Mouse (Mus musculus) lung, adult 2 months (tissue): ENCODE measurements around the gene Pcdh7. TPM values are rescaled to one million over a fixed set of nuclear protein-coding genes. Genes with fewer than 3 reads are reported as not detected.

Experiments used
- DNase-seq: peaks from one replicate; pipeline ENCODE4 v3.0.0; 2022
- H3K4me1 ChIP-seq: fragments of 200-500 bp; 2 replicates; pipeline ENCODE4 v1.6.1; 2011; ENCODE audit warnings: low read length; ENCODE audit not compliant: control insufficient read depth, insufficient read depth
- H3K4me3 ChIP-seq: fragments of 200-500 bp; replicated peaks from 2 replicates; pipeline ENCODE3; 2011; ENCODE audit warnings: low read depth, mild to moderate bottlenecking, control low read depth, low read length; ENCODE audit errors: extremely low read depth
- CTCF ChIP-seq: fragments of 200-500 bp; IDR thresholded peaks from 2 replicates; pipeline ENCODE4 v1.5.1; 2011; ENCODE audit warnings: mild to moderate bottlenecking, low read length, control low read depth; ENCODE audit not compliant: insufficient read depth
- POLR2A ChIP-seq: fragments of 200-500 bp; IDR thresholded peaks from 2 replicates; pipeline ENCODE4 v1.6.1; 2011; ENCODE audit warnings: low read depth, mild to moderate bottlenecking, control low read depth, low read length, borderline replicate concordance; ENCODE audit errors: extremely low read depth
- WGBS: fragments of 180-500 bp; shearing (Covaris S2); methylation state at CpG from one replicate; pipeline ENCODE4 v1.1.7; 2018; 5-methylcytosine and 5-hydroxymethylcytosine counted together
- polyA plus RNA-seq: library from polyadenylated mRNA; depleted of rRNA; stranded (reverse); fragments of >200 nt; gene quantifications from 2 replicates; pipeline ENCODE4 v1.2.3, GENCODE M21; 2012

The Pcdh7 gene
- polyA plus RNA-seq, 1 experiment = 8.0 TPM

GRCm38 (mm10) chr5:57940457-57940856, 222.7 kb downstream of the Pcdh7 start:
- Histone ChIP-seq H3K4me1 (no peaks in the 10 kb centered on the region), H3K4me3 (no peak overlapping the region)
- WGBS = 47% methylated on average over 3 of the region's 3 CpGs
- TF ChIP-seq POLR2A (no peak), CTCF (no peak)
- DNase-seq = no peak

GRCm38 (mm10) chr5:57943176-57943575, 225.4 kb downstream of the Pcdh7 start:
- 51% methylated on average over 2 of the region's 2 CpGs for WGBS
- no peak for DNase-seq
- TF ChIP-seq CTCF (no peak), POLR2A (no peak)
- no peaks in the 10 kb centered on the region for H3K4me1 ChIP-seq
- no peak overlapping the region for H3K4me3 ChIP-seq

GRCm38 (mm10) chr5:57943611-57944010, 225.8 kb downstream of the Pcdh7 start:
- H3K4me3 ChIP-seq = no peak overlapping the region
- H3K4me1 ChIP-seq = no peaks in the 10 kb centered on the region
- TF ChIP-seq POLR2A = no peak
- no peak for TF ChIP-seq CTCF
- 90% methylated on average over 2 of the region's 2 CpGs for WGBS
- no peak for DNase-seq

GRCm38 (mm10) chr5:57945419-57945818, 227.7 kb downstream of the Pcdh7 start:
- TF ChIP-seq POLR2A (no peak), CTCF (no peak)
- Histone ChIP-seq H3K4me3 (no peak overlapping the region), H3K4me1 (no peaks in the 10 kb centered on the region)
- DNase-seq = no peak
- WGBS = 64% methylated on average over 3 of the region's 3 CpGs

- no peak overlapping the region for H3K4me3 ChIP-seq
- no peak for DNase-seq
- no peak for TF ChIP-seq CTCF
- TF ChIP-seq POLR2A = no peak
- WGBS = 47% methylated on average over 1 of the region's 1 CpGs
- no peaks in the 10 kb centered on the region for H3K4me1 ChIP-seq
These were observed 241.6 kb downstream of the Pcdh7 start for GRCm38 (mm10) chr5:57959317-57959716.

GRCm38 (mm10) chr5:57963792-57964191, 246.0 kb downstream of the Pcdh7 start:
- no peak for DNase-seq
- no peak overlapping the region for H3K4me3 ChIP-seq
- H3K4me1 ChIP-seq = no peaks in the 10 kb centered on the region
- TF ChIP-seq CTCF = no peak
- no peak for TF ChIP-seq POLR2A
- WGBS = 76% methylated on average over 4 of the region's 4 CpGs

GRCm38 (mm10) chr5:57964201-57964600, 246.4 kb downstream of the Pcdh7 start:
- 92% methylated on average over 4 of the region's 4 CpGs for WGBS
- H3K4me3 ChIP-seq = no peak overlapping the region
- TF ChIP-seq POLR2A (no peak), CTCF (no peak)
- H3K4me1 ChIP-seq = no peaks in the 10 kb centered on the region
- no peak for DNase-seq

GRCm38 (mm10) chr5:57993584-57993983, 275.8 kb downstream of the Pcdh7 start:
- Histone ChIP-seq H3K4me1 (no peaks in the 10 kb centered on the region), H3K4me3 (no peak overlapping the region)
- DNase-seq = no peak
- TF ChIP-seq POLR2A = no peak
- 71% methylated on average over 2 of the region's 2 CpGs for WGBS

GRCm38 (mm10) chr5:58021331-58021730, 303.6 kb downstream of the Pcdh7 start:
- DNase-seq = no peak
- Histone ChIP-seq H3K4me1 (no peaks in the 10 kb centered on the region), H3K4me3 (no peak overlapping the region)
- WGBS = 82% methylated on average over 2 of the region's 2 CpGs
- TF ChIP-seq CTCF (no peak), POLR2A (no peak)

GRCm38 (mm10) chr5:58025123-58025522, 307.4 kb downstream of the Pcdh7 start:
- Histone ChIP-seq H3K4me3 (no peak overlapping the region), H3K4me1 (no peaks in the 10 kb centered on the region)
- 59% methylated on average over 7 of the region's 7 CpGs for WGBS
- DNase-seq = no peak
- TF ChIP-seq CTCF (no peak), POLR2A (no peak)
